Mouse (Mus musculus): ENCODE data around the gene Ppm1d.

GRCm38 (mm10) chr11:85395361-85395760, 84.3 kb downstream of the Ppm1d start:
- no peak for TF ChIP-seq CTCF (IDR thresholded peaks at IDR 0.05; ENCODE audit: low read depth, low read length)
- TF ChIP-seq EP300 (IDR thresholded peaks at IDR 0.05; ENCODE audit: insufficient read depth, low read depth, low read length), result no peak

Data from ES-Bruce4 (cell line).